Comparison of ENCODE assay signal across 8 mouse cellular contexts in genomic region chr11:53032336-53032735, GRCm38 (mm10).
DNase-seq lines count a peak whose midpoint lies in the region; ATAC-seq and TF ChIP-seq lines count a peak whose summit lies in the region.

No protein-coding gene starts in this region.

- 23% methylated on average over 4 of the region's 4 CpGs for WGBS in large intestine, adult 2 months
- 26% methylated on average over 4 of the region's 4 CpGs for WGBS in lung, postnatal 0 days

- peak; percentile 96 for TF ChIP-seq CTCF in lung, postnatal 0 days (IDR thresholded peaks at IDR 0.05)

- no peak for TF ChIP-seq EP300 in lung, postnatal 0 days (IDR thresholded peaks at IDR 0.05)

- H3K4me3 ChIP-seq in lung, postnatal 0 days (ENCODE audit: low read depth, low read length) = no peak overlapping the region

- DNase-seq in CD4-positive helper T cell, adult 2 months (ENCODE audit: low read depth, low spot score) = peak; percentile 34
- peak; percentile 58 for DNase-seq in adrenal gland, adult 8-10 months
- peak; percentile 75 for DNase-seq in embryo, embryonic 9.5 days (ENCODE audit: extremely low spot score)
- peak; percentile 45 for DNase-seq in large intestine, adult 2 months (ENCODE audit: low read depth, low spot score)
- DNase-seq in lung, postnatal 0 days (ENCODE audit: low spot score) = peak; percentile 72
- peak; percentile 70 for DNase-seq in right cerebral cortex, adult 18-20 months
- DNase-seq in urinary bladder, postnatal 10 days (ENCODE audit: low spot score) = peak; percentile 25

- H3K4me2 ChIP-seq in lung, postnatal 0 days (replicated peaks; ENCODE audit: low read depth, low read length) = no peak overlapping the region

- H3K9me3 ChIP-seq in lung, postnatal 0 days (ENCODE audit: low read length) = no peaks in the 10 kb centered on the region

- no peaks in the 10 kb centered on the region for H3K36me3 ChIP-seq in lung, postnatal 0 days (ENCODE audit: insufficient read depth, low read length)

- H3K27ac ChIP-seq in lung, postnatal 0 days (ENCODE audit: low read length) = no peak overlapping the region

- H3K27me3 ChIP-seq in lung, postnatal 0 days (replicated peaks; ENCODE audit: insufficient read depth, low read length) = no peaks in the 10 kb centered on the region

- H3K4me1 ChIP-seq in lung, postnatal 0 days (ENCODE audit: insufficient read depth, low read depth, low read length) = no peaks in the 10 kb centered on the region

- no peak overlapping the region for H3K9ac ChIP-seq in lung, postnatal 0 days (replicated peaks; ENCODE audit: low read depth)

- peak; percentile 90 for ATAC-seq in granulocyte monocyte progenitor cell, adult 5-6 weeks (replicated peaks; ENCODE audit: poor library complexity, severe bottlenecking)
- peak; percentile 53; the same call in 1 of the 2 replicates for ATAC-seq in lung, postnatal 0 days

Comparison
In these comparisons a context has a peak if more than half of its experiments do, and no peak if none do; other contexts are left out.
1. DNase-seq: peak in every context shown above with its lines; median percentile 75 in embryo, embryonic 9.5 days; 72 in lung, postnatal 0 days; 70 in right cerebral cortex, adult 18-20 months; 58 in adrenal gland, adult 8-10 months; 45 in large intestine, adult 2 months; 34 in CD4-positive helper T cell, adult 2 months; 25 in urinary bladder, postnatal 10 days.